Mouse (Mus musculus) activated CD4-positive, CD25-positive, alpha-beta regulatory T cell, adult 4 months (primary cell): ENCODE measurements around the gene Cytip. TPM values are rescaled to one million over a fixed set of nuclear protein-coding genes. Genes with fewer than 3 reads are reported as not detected.

Source experiments
- ATAC-seq: one replicate; pipeline ENCODE4 v1.8.0; 2017
- polyA plus RNA-seq, 2 experiments: library from polyadenylated mRNA; unstranded; fragments of 100-300 nt; shearing (Covaris generic); gene quantifications; one replicate each; pipeline ENCODE4 v1.2.1; 2017

Gene Cytip
- polyA plus RNA-seq, result 100 to 1,000 TPM; 474 to 522 TPM

GRCm38 (mm10) chr2:58195346-58195745 is at the start of gene Cytip:
Gene Cytip, minus strand, starts transcription at chr2:58195532.
- ATAC-seq, result no peak

GRCm38 (mm10) chr2:58240639-58241038 is 45.3 kb upstream of the Cytip start:
- no peak for ATAC-seq

GRCm38 (mm10) chr2:58237487-58237886 is 42.2 kb upstream of the Cytip start:
- ATAC-seq, result no peak

GRCm38 (mm10) chr2:58199442-58199841 is 4.1 kb upstream of the Cytip start:
- ATAC-seq, result peak; percentile 67

GRCm38 (mm10) chr2:58196880-58197279 is 1.5 kb upstream of the Cytip start:
- ATAC-seq, result no peak

GRCm38 (mm10) chr2:58194422-58195115 is 763 bp downstream of the Cytip start:
- peak; percentile 37 for ATAC-seq

GRCm38 (mm10) chr2:58192160-58192559 is 3.2 kb downstream of the Cytip start:
- ATAC-seq, result no peak

GRCm38 (mm10) chr2:58189501-58189900 is 5.8 kb downstream of the Cytip start:
- ATAC-seq, result peak; percentile 41

GRCm38 (mm10) chr2:58188903-58189302 is 6.4 kb downstream of the Cytip start:
- ATAC-seq, result peak; percentile 59

- peak; percentile 23 for ATAC-seq
Observed at GRCm38 (mm10) chr2:58187310-58188051, 7.9 kb downstream of the Cytip start.

- ATAC-seq, result peak; percentile 24
Observed at GRCm38 (mm10) chr2:58184197-58184596, 11.1 kb downstream of the Cytip start.

- no peak for ATAC-seq
Observed at GRCm38 (mm10) chr2:58183658-58184057, 11.7 kb downstream of the Cytip start.

- ATAC-seq, result no peak
Observed at GRCm38 (mm10) chr2:58180776-58181175, 14.6 kb downstream of the Cytip start.

GRCm38 (mm10) chr2:58179056-58179455 is 16.3 kb downstream of the Cytip start:
- ATAC-seq, result peak; percentile 75

GRCm38 (mm10) chr2:58175392-58176291 is 19.7 kb downstream of the Cytip start:
- no peak for ATAC-seq

- no peak for ATAC-seq
Observed at GRCm38 (mm10) chr2:58174476-58175286, 20.7 kb downstream of the Cytip start.

GRCm38 (mm10) chr2:58172963-58173362 is 22.4 kb downstream of the Cytip start:
- ATAC-seq, result no peak

- peak; percentile 44 for ATAC-seq
Observed at GRCm38 (mm10) chr2:58169173-58169572, 26.2 kb downstream of the Cytip start.

GRCm38 (mm10) chr2:58167654-58168053 is 27.7 kb downstream of the Cytip start:
- no peak for ATAC-seq

- no peak for ATAC-seq
Observed at GRCm38 (mm10) chr2:58166764-58167163, 28.6 kb downstream of the Cytip start.

GRCm38 (mm10) chr2:58163457-58164181 is 31.7 kb downstream of the Cytip start:
- ATAC-seq, result no peak
